Mouse (Mus musculus): ENCODE measurements around the gene Hmg20a.

The Hmg20a gene

GRCm38 (mm10) chr9:56533916-56534315, 115.5 kb downstream of the Hmg20a start:
- DNase-seq = no peak

- DNase-seq = no peak
Observed at GRCm38 (mm10) chr9:56534727-56535126, 116.3 kb downstream of the Hmg20a start.

- no peak for DNase-seq
Observed at GRCm38 (mm10) chr9:56535361-56535760, 117.0 kb downstream of the Hmg20a start.

GRCm38 (mm10) chr9:56540051-56540450, 121.6 kb downstream of the Hmg20a start:
- no peak for DNase-seq

GRCm38 (mm10) chr9:56544687-56545475, 126.5 kb downstream of the Hmg20a start:
- DNase-seq = no peak
